Comparison of ENCODE assay signal across 24 mouse cellular contexts in genomic region chr19:7084734-7085133, GRCm38 (mm10). TPM values are rescaled to one million over a fixed set of nuclear protein-coding genes. Genes with fewer than 3 reads are reported as not detected.
A peak's percentile ranks its signal among the peaks of the same experiment; 100 is the strongest.
DNase-seq lines count a peak whose midpoint lies in the region; ATAC-seq lines count a peak whose summit lies in the region.
"Had no signal": no experiment of that assay in that cellular context is flagged by ENCODE, and none has a peak within 500 bp of the region (broad histone marks: within the 10 kb centered on the region; RNA-seq: fewer than 3 reads in every experiment).

No protein-coding gene starts in this region.

- ATAC-seq in embryonic facial prominence, embryonic 14.5 days (ENCODE audit: low read depth) = no peak
- no peak for ATAC-seq in kidney, embryonic 16.5 days (ENCODE audit: low FRiP score, low TSS enrichment)
- no peak for ATAC-seq in midbrain, embryonic 13.5 days
- ATAC-seq in heart, embryonic 12.5 days (ENCODE audit: insufficient number of reproducible peaks, low FRiP score) = no peak
- ATAC-seq: intestine, postnatal 0 days; lung, postnatal 0 days had no signal

- H3K27me3 ChIP-seq in embryonic facial prominence, embryonic 14.5 days (replicated peaks; ENCODE audit: control insufficient read depth, insufficient read depth, low read length) = no peaks in the 10 kb centered on the region
- peaks cover 82% of the 10 kb centered on the region for H3K27me3 ChIP-seq in embryonic facial prominence, embryonic 10.5 days (replicated peaks; ENCODE audit: low read depth, poor library complexity, severe bottlenecking)
- H3K27me3 ChIP-seq in kidney, embryonic 16.5 days (ENCODE audit: insufficient read depth, low read length) = peaks cover 28% of the 10 kb centered on the region
- H3K27me3 ChIP-seq in midbrain, embryonic 13.5 days = peaks cover 55% of the 10 kb centered on the region
- H3K27me3 ChIP-seq in heart, embryonic 12.5 days (replicated peaks) = peaks cover 65% of the 10 kb centered on the region

- no peaks in the 10 kb centered on the region for H3K36me3 ChIP-seq in embryonic facial prominence, embryonic 14.5 days (ENCODE audit: control insufficient read depth, insufficient read depth, low read length)
- no peaks in the 10 kb centered on the region for H3K36me3 ChIP-seq in embryonic facial prominence, embryonic 10.5 days (replicated peaks)
- no peaks in the 10 kb centered on the region for H3K36me3 ChIP-seq in kidney, embryonic 16.5 days (ENCODE audit: insufficient read depth, low read length)
- no peaks in the 10 kb centered on the region for H3K36me3 ChIP-seq in midbrain, embryonic 13.5 days
- no peaks in the 10 kb centered on the region for H3K36me3 ChIP-seq in heart, embryonic 12.5 days
- H3K36me3 ChIP-seq: heart, embryonic 15.5 days; kidney, embryonic 15.5 days; neural tube, embryonic 12.5 days had no signal

- WGBS in embryonic facial prominence, embryonic 14.5 days = 69% methylated on average over 15 of the region's 15 CpGs
- WGBS in embryonic facial prominence, embryonic 10.5 days = 84% methylated on average over 15 of the region's 15 CpGs
- WGBS in kidney, embryonic 16.5 days = 23% methylated on average over 15 of the region's 15 CpGs
- WGBS in midbrain, embryonic 13.5 days = 41% methylated on average over 15 of the region's 15 CpGs
- WGBS in heart, embryonic 12.5 days = 76% methylated on average over 15 of the region's 15 CpGs

- no peaks in the 10 kb centered on the region for H3K9me3 ChIP-seq in embryonic facial prominence, embryonic 14.5 days (ENCODE audit: control insufficient read depth, low read length)
- no peaks in the 10 kb centered on the region for H3K9me3 ChIP-seq in embryonic facial prominence, embryonic 10.5 days
- H3K9me3 ChIP-seq in kidney, embryonic 16.5 days (ENCODE audit: low read length) = no peaks in the 10 kb centered on the region
- H3K9me3 ChIP-seq in midbrain, embryonic 13.5 days = no peaks in the 10 kb centered on the region
- no peaks in the 10 kb centered on the region for H3K9me3 ChIP-seq in heart, embryonic 12.5 days (replicated peaks)
- H3K9me3 ChIP-seq: heart, embryonic 15.5 days; kidney, embryonic 15.5 days; neural tube, embryonic 12.5 days had no signal

- no peak overlapping the region for H3K4me3 ChIP-seq in embryonic facial prominence, embryonic 14.5 days (ENCODE audit: low read depth, low read length)
- H3K4me3 ChIP-seq in embryonic facial prominence, embryonic 10.5 days = no peak overlapping the region
- no peak overlapping the region for H3K4me3 ChIP-seq in kidney, embryonic 16.5 days (ENCODE audit: low read length)
- no peak overlapping the region for H3K4me3 ChIP-seq in midbrain, embryonic 13.5 days (replicated peaks)
- H3K4me3 ChIP-seq in heart, embryonic 12.5 days = no peak overlapping the region
- H3K4me3 ChIP-seq: heart, embryonic 15.5 days; kidney, embryonic 15.5 days; neural tube, embryonic 12.5 days had no signal

- no peak overlapping the region for H3K4me2 ChIP-seq in embryonic facial prominence, embryonic 14.5 days (ENCODE audit: low read depth, low read length)
- H3K4me2 ChIP-seq in kidney, embryonic 16.5 days (replicated peaks; ENCODE audit: low read depth, low read length) = no peak overlapping the region
- H3K4me2 ChIP-seq in midbrain, embryonic 13.5 days (replicated peaks) = no peak overlapping the region
- H3K4me2 ChIP-seq in heart, embryonic 12.5 days = no peak overlapping the region
- H3K4me2 ChIP-seq: heart, embryonic 15.5 days; kidney, embryonic 15.5 days; neural tube, embryonic 12.5 days had no signal

- H3K27ac ChIP-seq in embryonic facial prominence, embryonic 14.5 days (replicated peaks; ENCODE audit: low read depth, low read length) = no peak overlapping the region
- no peak overlapping the region for H3K27ac ChIP-seq in embryonic facial prominence, embryonic 10.5 days (replicated peaks)
- no peak overlapping the region for H3K27ac ChIP-seq in kidney, embryonic 16.5 days (ENCODE audit: low read length)
- H3K27ac ChIP-seq in midbrain, embryonic 13.5 days = peak overlapping the region; percentile 71
- H3K27ac ChIP-seq in heart, embryonic 12.5 days (ENCODE audit: poor library complexity, severe bottlenecking) = no peak overlapping the region
- H3K27ac ChIP-seq: heart, embryonic 15.5 days; kidney, embryonic 15.5 days; liver, embryonic 14.5 days; neural tube, embryonic 12.5 days had no signal

- peaks cover 22% of the 10 kb centered on the region for H3K4me1 ChIP-seq in embryonic facial prominence, embryonic 14.5 days (ENCODE audit: control insufficient read depth, insufficient read depth, low read length)
- peaks cover 42% of the 10 kb centered on the region for H3K4me1 ChIP-seq in embryonic facial prominence, embryonic 10.5 days
- peaks cover 21% of the 10 kb centered on the region for H3K4me1 ChIP-seq in kidney, embryonic 16.5 days (ENCODE audit: insufficient read depth, low read length)
- H3K4me1 ChIP-seq in midbrain, embryonic 13.5 days (replicated peaks) = peaks cover 73% of the 10 kb centered on the region
- peaks cover 18% of the 10 kb centered on the region for H3K4me1 ChIP-seq in heart, embryonic 12.5 days (replicated peaks)

- DNase-seq in embryonic facial prominence, embryonic 14.5 days (ENCODE audit: low spot score) = peak; percentile 60
- no peak for DNase-seq in embryonic facial prominence, embryonic 10.5 days (ENCODE audit: low spot score)
- DNase-seq in kidney, postnatal 4 days = peak; percentile 63 to 69
- peak; percentile 54 for DNase-seq in A20 (ENCODE audit: low read depth, low spot score)
- DNase-seq in heart, postnatal 4 days = no peak
- DNase-seq: adrenal gland, postnatal 25 days; gastrocnemius, postnatal 14 days; heart, adult 18-20 months; thymus, adult 18-20 months; thymus, postnatal 4 days had no signal

- H3K9ac ChIP-seq in embryonic facial prominence, embryonic 14.5 days (ENCODE audit: low read depth, low read length) = no peak overlapping the region
- H3K9ac ChIP-seq in kidney, embryonic 16.5 days (replicated peaks; ENCODE audit: low read length) = no peak overlapping the region
- no peak overlapping the region for H3K9ac ChIP-seq in midbrain, embryonic 13.5 days (replicated peaks)
- no peak overlapping the region for H3K9ac ChIP-seq in heart, embryonic 12.5 days
- H3K9ac ChIP-seq: heart, embryonic 15.5 days; kidney, embryonic 15.5 days; liver, embryonic 14.5 days; neural tube, embryonic 12.5 days had no signal

RNA-seq across cellular contexts. Expression of gene Flrt1, which starts 20.8 kb away (rescaled TPM):
- polyA plus RNA-seq in embryonic facial prominence, embryonic 14.5 days (2014; fragmentation: Nextera tagmentation; extraction: Ambion mirVana) = 10.4 and 10.5 TPM in 2 replicates
- 2.5 and 2.9 TPM in 2 replicates for polyA plus RNA-seq in embryonic facial prominence, embryonic 10.5 days (2016; fragmentation: Nextera tagmentation; extraction: Ambion mirVana)
- polyA plus RNA-seq in kidney, embryonic 16.5 days (2015; fragmentation: Nextera tagmentation; extraction: Ambion mirVana) = 5.4 and 6.8 TPM in 2 replicates
- polyA plus RNA-seq in midbrain, embryonic 13.5 days (2015; fragmentation: Nextera tagmentation; extraction: Ambion mirVana) = 8.3 and 9.2 TPM in 2 replicates
- 1 to 10 TPM; 1.8 to 2.1 TPM for total RNA-seq in heart, postnatal 4 days (2021)
- polyA plus RNA-seq in heart, embryonic 12.5 days (2016; fragmentation: Nextera tagmentation; extraction: Ambion mirVana) = 0.81 and 0.87 TPM in 2 replicates
- total RNA-seq: CH12.LX; common myeloid progenitor, adult 5-6 weeks; hematopoietic stem cell, adult 5-6 weeks; MEL had no signal

RNA-seq across cellular contexts. Expression of gene Macrod1, which starts 28.1 kb away (rescaled TPM):
- 27.1 and 30.3 TPM in 2 replicates for polyA plus RNA-seq in embryonic facial prominence, embryonic 14.5 days (2014; fragmentation: Nextera tagmentation; extraction: Ambion mirVana)
- polyA plus RNA-seq in embryonic facial prominence, embryonic 10.5 days (2016; fragmentation: Nextera tagmentation; extraction: Ambion mirVana) = 5.0 and 5.4 TPM in 2 replicates
- polyA plus RNA-seq in kidney, embryonic 16.5 days (2015; fragmentation: Nextera tagmentation; extraction: Ambion mirVana) = 15.6 and 16.4 TPM in 2 replicates
- 2.9 and 3.0 TPM in 2 replicates for polyA plus RNA-seq in midbrain, embryonic 13.5 days (2015; fragmentation: Nextera tagmentation; extraction: Ambion mirVana)
- 100 to 1,000 TPM; 107 to 126 TPM for total RNA-seq in heart, postnatal 4 days (2021)
- 29.0 and 30.0 TPM in 2 replicates for polyA plus RNA-seq in heart, embryonic 12.5 days (2016; fragmentation: Nextera tagmentation; extraction: Ambion mirVana)
- total RNA-seq: CH12.LX; monocyte, adult 5-6 weeks had no signal

RNA-seq across cellular contexts. Expression of gene Stip1, which starts 45.0 kb away (rescaled TPM):
- polyA plus RNA-seq in embryonic facial prominence, embryonic 14.5 days (2014; fragmentation: Nextera tagmentation; extraction: Ambion mirVana) = 216 and 228 TPM in 2 replicates
- 453 and 489 TPM in 2 replicates for polyA plus RNA-seq in embryonic facial prominence, embryonic 10.5 days (2016; fragmentation: Nextera tagmentation; extraction: Ambion mirVana)
- polyA plus RNA-seq in kidney, embryonic 16.5 days (2015; fragmentation: Nextera tagmentation; extraction: Ambion mirVana) = 305 and 314 TPM in 2 replicates
- 258 and 273 TPM in 2 replicates for polyA plus RNA-seq in midbrain, embryonic 13.5 days (2015; fragmentation: Nextera tagmentation; extraction: Ambion mirVana)
- 100 to 1,000 TPM; 139 to 151 TPM for total RNA-seq in heart, postnatal 4 days (2021)
- 228 and 236 TPM in 2 replicates for polyA plus RNA-seq in heart, embryonic 12.5 days (2016; fragmentation: Nextera tagmentation; extraction: Ambion mirVana)

Comparison
In these comparisons a context has a peak if more than half of its experiments do, and no peak if none do; other contexts are left out.
1. DNase-seq: peak in embryonic facial prominence, embryonic 14.5 days (single experiment), kidney, postnatal 4 days (2 of 2) and A20 (single experiment); none in embryonic facial prominence, embryonic 10.5 days (single experiment) and heart, postnatal 4 days (single experiment).